Mouse (Mus musculus) inflammation-experienced regulatory T-cells, adult 16 weeks (primary cell): ENCODE results near the gene Rtl8b. TPM values are rescaled to one million over a fixed set of nuclear protein-coding genes. Genes with fewer than 3 reads are reported as not detected.

Experiments
- polyA plus RNA-seq: library from polyadenylated mRNA; unstranded; fragments of 100-300 nt; shearing (Covaris generic); gene quantifications from one replicate; pipeline ENCODE4 v1.2.1, GENCODE M21; 2017

Gene Rtl8b
- 31.9 TPM for polyA plus RNA-seq

DNA sequence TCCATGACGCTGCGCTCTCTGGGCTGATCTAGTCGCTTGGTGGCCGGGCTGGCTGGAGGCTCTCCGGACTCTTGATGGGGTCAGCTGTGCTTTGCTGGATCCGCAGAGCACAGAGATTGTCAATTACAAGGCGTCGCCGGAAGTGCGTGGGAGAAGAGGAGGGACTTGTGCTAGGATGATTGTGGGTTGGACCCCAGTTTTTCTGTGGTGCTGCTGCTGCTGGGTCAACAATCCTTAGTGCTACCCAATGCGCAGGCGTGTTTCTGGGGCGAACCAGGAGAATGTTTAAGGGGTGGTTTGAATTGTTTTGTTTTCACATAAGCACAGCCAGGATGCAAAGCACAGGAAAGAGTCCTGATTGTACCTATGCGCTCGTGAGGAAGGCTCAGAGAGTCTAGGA, at the start of gene Rtl8b:
Rtl8b (minus strand) TSS at position 115 of the 400 bp plus-strand sequence.

DNA sequence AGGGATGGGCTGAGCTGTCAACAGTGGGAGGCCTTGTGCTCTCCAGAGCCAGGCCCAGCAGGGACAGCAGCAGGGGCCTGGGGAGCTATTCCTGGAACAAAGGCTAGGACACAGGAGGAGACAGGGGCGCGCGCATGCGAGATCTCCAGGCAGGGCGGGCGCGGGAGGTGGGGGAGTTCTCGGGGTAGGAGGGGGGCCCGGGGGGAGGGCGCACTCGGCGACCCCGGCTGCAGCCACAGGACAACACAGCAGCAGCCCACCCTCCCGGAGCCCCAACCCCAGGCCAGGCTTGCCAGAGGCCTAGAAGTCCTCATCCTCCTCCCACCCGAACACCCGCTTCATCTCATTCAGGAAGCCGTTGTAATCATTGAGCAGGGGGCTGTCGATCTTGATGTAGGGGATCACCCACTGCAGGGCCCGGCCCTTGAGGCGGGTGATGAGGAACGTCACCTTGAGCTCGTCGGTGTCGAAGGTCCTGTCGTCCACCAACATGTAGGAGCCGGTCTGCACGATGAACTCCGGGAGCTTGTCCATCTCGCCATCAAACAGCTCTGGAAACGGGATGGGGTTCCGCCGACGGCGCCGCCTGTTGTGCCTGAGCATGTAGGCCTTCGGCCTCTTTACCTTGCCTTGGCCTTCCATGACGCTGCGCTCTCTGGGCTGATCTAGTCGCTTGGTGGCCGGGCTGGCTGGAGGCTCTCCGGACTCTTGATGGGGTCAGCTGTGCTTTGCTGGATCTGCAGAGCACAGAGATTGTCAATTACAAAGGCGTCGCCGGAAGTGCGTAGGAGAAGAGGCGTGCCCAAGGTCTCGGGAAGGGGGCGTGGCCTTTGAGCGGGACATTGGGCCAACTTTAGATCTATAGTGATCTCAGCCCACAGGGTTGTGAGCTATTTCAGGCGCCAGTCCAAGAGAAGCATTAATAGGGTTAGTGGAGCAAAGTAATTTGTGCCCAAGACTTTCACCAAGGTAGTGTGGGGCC, 26.9 kb downstream of the Rtl8b start, which contains the start of gene Rtl8a:
Rtl8a (minus strand) TSS at position 703 of the 982 bp plus-strand sequence.

Other genes starting within 250 kb of the Rtl8b start
- gene Etd, start 235.5 kb downstream of the Rtl8b start, polyA plus RNA-seq: not detected
- gene Rtl8c, start 62.4 kb downstream of the Rtl8b start, polyA plus RNA-seq: 34.0 TPM
- not detected for gene Gm14597, start 61.4 kb downstream of the Rtl8b start, polyA plus RNA-seq
- 33.9 TPM for gene Rtl8a, start 26.7 kb downstream of the Rtl8b start, polyA plus RNA-seq
- gene 4930502E18Rik, start 54.4 kb upstream of the Rtl8b start, polyA plus RNA-seq: not detected
- not detected for gene 1700013H16Rik, start 87.4 kb upstream of the Rtl8b start, polyA plus RNA-seq
- gene Zfp36l3, start 106.0 kb upstream of the Rtl8b start, polyA plus RNA-seq: not detected
- 7.4 TPM for gene Xlr, start 127.3 kb upstream of the Rtl8b start, polyA plus RNA-seq